Mouse (Mus musculus): ENCODE results near the gene Ccdc88c. TPM values are rescaled to one million over a fixed set of nuclear protein-coding genes. Genes with fewer than 3 reads are reported as not detected.

The Ccdc88c gene
- polyA plus RNA-seq, 1 experiment from 2014 or later: 18.8 TPM

DNA sequence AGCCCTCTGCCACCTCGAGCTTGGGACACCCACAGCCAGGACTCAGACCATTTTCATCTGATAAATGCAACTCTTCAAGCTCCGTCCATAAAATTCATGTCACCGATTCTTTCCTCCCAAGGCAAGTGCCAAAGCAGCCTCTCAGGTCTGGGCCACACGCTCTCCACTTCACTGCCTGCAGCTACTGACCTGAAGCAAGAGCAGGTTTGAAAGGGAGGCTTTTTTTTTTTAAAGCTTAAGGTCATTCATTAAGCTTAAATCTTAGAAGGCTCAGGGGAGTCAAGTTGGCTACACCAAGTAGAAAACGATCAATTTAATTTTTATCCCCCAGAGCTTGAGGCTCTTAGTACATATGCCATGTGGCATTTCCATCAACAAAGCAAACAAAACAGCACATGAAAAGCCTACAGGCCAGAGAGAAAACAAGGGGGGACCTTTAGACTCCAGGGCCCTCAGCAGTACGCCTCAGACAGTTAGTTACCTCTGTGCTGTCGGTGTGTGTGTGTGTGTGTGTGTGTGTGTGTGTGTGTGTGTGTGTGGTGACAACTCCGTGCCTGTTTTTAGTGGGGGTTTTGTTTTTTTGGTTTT lies 15.7 kb downstream of the Ccdc88c start:
- 68% methylated on average over 8 of the region's 8 CpGs for WGBS
- Histone ChIP-seq H3K27ac (ENCODE audit: low read length) (peak overlapping the region; percentile 55), H3K4me2 (ENCODE audit: low read depth, low read length) (no peak overlapping the region; the same call in 1 of the 2 replicates), H3K27me3 (ENCODE audit: control insufficient read depth, insufficient read depth, low read depth, low read length) (no peaks in the 10 kb centered on the region), H3K9me3 (ENCODE audit: control insufficient read depth, low read length) (no peaks in the 10 kb centered on the region), H3K4me1 (replicated peaks; ENCODE audit: control insufficient read depth, insufficient read depth, low read length) (peaks cover 67% of the 10 kb centered on the region), H3K4me3 (ENCODE audit: low read length) (no peak overlapping the region), H3K9ac (ENCODE audit: low read length) (peak overlapping the region; percentile 14; the same call in 1 of the 2 replicates), H3K36me3 (ENCODE audit: control insufficient read depth, insufficient read depth, low read length) (no peaks in the 10 kb centered on the region)
- ATAC-seq (ENCODE audit: low read depth): no peak

DNA sequence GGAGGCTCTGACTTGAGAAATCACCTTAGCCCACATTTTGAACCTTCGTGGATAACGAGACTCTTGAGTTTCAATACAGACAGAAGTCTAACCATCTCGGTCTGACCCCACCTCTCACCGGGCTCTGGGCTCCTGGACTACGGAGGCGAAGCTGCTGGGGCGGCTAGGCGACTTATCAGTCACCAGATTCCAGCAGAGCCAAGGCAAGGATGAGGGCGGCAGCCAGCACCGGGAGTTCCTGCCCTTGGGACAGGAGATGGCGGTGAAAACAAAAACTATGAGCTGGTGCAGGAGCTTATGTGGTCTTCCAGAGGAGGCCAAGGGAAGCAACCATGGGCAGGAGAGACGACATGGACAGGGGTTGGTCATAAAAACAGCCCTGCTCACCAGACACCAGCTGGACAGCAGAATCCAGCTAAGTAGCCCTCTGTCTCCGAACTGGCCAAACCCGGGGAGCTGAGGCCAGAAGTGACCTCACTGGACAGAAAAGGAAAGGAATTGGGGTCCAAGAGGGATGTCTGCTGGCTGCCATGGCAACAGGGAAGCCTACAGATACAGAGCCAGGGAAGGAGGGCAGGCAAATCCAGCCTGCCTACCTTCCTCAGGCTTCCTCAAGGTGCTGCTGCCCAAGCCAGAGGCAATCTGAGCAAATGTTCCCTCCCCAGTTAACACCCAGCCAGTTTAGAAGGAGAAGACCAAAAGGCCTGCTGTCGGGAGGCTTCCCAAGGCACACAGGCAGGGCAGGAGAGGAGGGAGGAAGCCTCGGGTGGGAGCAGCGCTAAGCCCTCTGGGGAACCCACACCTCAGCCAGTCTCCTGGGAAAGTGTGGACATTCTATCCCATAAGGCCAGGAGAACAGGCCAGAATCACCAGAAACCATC lies 16.4 kb downstream of the Ccdc88c start:
- peak overlapping the region; percentile 55 for H3K27ac ChIP-seq (ENCODE audit: low read length)
- H3K4me2 ChIP-seq (ENCODE audit: low read depth, low read length): peak overlapping the region; percentile 8
- H3K4me3 ChIP-seq (ENCODE audit: low read length): no peak overlapping the region
- ATAC-seq (ENCODE audit: low read depth): no peak
- 16% methylated on average over 17 of the region's 17 CpGs for WGBS
- peaks cover 66% of the 10 kb centered on the region for H3K4me1 ChIP-seq (replicated peaks; ENCODE audit: control insufficient read depth, insufficient read depth, low read length)
- H3K9ac ChIP-seq (ENCODE audit: low read length): peak overlapping the region; percentile 14
- H3K36me3 ChIP-seq (ENCODE audit: control insufficient read depth, insufficient read depth, low read length): no peaks in the 10 kb centered on the region
- H3K27me3 ChIP-seq (ENCODE audit: control insufficient read depth, insufficient read depth, low read depth, low read length): no peaks in the 10 kb centered on the region
- H3K9me3 ChIP-seq (ENCODE audit: control insufficient read depth, low read length): no peaks in the 10 kb centered on the region

DNA sequence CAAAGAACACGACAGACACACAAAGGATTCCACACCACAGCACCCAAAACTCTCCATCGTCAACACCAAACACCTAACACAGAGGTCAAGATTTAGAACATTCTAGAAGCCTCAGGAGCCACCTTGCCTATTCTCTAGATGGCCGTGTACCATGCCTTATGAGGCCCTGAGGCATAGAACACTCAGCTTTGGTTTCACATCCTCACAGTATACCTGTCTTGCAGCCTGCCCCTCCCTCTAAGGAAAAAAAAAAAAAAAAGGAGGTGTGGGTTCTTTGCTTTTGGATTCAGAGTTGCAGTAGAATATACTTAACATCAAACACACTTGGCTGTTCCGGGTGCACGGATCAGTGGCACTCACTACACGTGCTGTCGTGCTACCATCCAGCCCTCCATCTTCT lies 17.8 kb downstream of the Ccdc88c start:
- H3K27me3 ChIP-seq (ENCODE audit: control insufficient read depth, insufficient read depth, low read depth, low read length): no peaks in the 10 kb centered on the region
- no peak overlapping the region for H3K4me2 ChIP-seq (ENCODE audit: low read depth, low read length)
- 0 out of 2 replicates have a peak, but pooled peaks have one; percentile 21 for ATAC-seq (ENCODE audit: low read depth)
- WGBS: 60% methylated on average over 7 of the region's 7 CpGs
- peaks cover 55% of the 10 kb centered on the region for H3K4me1 ChIP-seq (replicated peaks; ENCODE audit: control insufficient read depth, insufficient read depth, low read length)
- no peak overlapping the region for H3K4me3 ChIP-seq (ENCODE audit: low read length)
- no peaks in the 10 kb centered on the region for H3K36me3 ChIP-seq (ENCODE audit: control insufficient read depth, insufficient read depth, low read length)
- H3K27ac ChIP-seq (ENCODE audit: low read length): peak overlapping the region; percentile 53
- H3K9me3 ChIP-seq (ENCODE audit: control insufficient read depth, low read length): no peaks in the 10 kb centered on the region
- H3K9ac ChIP-seq (ENCODE audit: low read length): no peak overlapping the region

DNA sequence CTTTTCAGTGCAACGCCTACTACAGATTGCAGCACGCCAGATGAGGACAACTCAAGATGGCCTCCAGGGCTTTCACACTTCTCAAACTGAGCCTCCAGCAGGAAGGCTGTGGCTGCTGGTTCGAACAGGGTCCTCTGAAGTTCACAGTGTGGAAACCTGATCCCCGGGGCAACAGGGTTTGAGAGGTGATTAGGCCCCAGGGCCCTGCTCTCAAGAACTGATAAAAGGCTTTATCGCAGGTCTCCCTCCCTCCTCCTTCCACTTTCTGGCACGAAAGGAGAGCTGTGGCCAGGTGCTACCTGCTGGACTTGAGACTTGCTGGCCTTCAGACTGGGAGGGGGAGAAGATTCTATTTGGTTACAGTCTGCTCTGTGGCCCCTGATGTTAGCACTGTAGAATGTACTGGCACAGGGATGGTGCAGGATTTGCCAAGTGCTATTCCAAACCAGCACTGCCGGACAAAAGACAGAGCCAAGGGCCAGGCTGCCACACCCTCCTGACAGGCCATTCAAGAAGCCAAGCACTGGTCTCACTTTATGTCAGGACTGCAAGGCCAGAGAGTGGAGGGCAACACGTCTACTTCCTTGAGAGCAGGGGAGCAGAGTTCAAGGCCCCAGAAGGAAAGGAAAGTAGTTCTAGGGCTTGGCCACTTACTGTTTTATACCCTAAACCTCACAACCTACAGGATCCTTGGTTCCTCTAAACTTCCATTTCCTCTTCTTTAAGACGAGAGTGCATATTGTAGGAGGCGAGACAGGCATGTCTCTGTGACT lies 18.5 kb downstream of the Ccdc88c start:
- H3K27ac ChIP-seq (ENCODE audit: low read length): peak overlapping the region; percentile 53
- H3K9me3 ChIP-seq (ENCODE audit: control insufficient read depth, low read length): no peaks in the 10 kb centered on the region
- no peaks in the 10 kb centered on the region for H3K36me3 ChIP-seq (ENCODE audit: control insufficient read depth, insufficient read depth, low read length)
- no peaks in the 10 kb centered on the region for H3K27me3 ChIP-seq (ENCODE audit: control insufficient read depth, insufficient read depth, low read depth, low read length)
- H3K4me3 ChIP-seq (ENCODE audit: low read length): no peak overlapping the region
- peaks cover 52% of the 10 kb centered on the region for H3K4me1 ChIP-seq (replicated peaks; ENCODE audit: control insufficient read depth, insufficient read depth, low read length)
- no peak overlapping the region for H3K4me2 ChIP-seq (ENCODE audit: low read depth, low read length)
- peak; percentile 36; the same call in 1 of the 2 replicates for ATAC-seq (ENCODE audit: low read depth)
- H3K9ac ChIP-seq (ENCODE audit: low read length): no peak overlapping the region
- WGBS: 40% methylated on average over 10 of the region's 10 CpGs

DNA sequence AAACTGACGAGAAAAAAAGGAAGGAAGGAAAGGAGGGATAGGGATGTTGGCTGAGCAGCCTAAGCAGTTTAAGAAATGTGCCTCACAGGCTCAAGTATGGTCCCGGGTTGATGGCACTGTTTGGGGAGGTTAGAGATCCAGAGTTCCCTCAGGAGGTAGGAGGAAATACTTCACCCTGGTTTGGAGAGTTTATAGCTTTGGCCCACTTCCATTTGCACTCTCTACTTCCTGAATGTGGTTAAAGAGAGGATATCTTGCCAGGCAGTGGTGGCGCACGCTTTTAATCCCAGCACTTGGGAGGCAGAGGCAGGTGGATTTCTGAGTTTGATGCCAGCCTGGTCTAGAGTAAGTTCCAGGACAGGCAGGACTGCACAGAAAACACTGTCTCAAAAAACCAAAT lies 19.6 kb downstream of the Ccdc88c start:
- H3K4me1 ChIP-seq (replicated peaks; ENCODE audit: control insufficient read depth, insufficient read depth, low read length): peaks cover 43% of the 10 kb centered on the region

DNA sequence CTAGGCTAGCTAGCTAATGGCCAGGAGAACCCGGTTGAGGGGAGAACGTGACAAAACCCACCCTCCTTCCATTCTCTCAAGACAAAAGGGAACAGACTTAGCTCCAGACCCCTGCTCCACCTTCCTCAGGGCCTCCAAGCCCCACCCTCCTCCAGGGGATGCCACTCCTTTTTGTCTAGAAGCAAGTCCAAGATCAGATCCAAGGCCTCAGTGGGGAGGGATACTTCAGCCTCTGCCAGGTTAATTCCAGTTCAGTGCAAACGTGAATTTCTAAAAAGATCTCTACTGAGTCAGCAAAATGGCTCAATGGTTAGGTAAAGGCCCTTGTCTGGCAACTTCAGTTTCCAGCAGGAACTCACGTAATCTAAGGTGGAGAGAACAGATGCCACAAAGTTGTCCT lies 20.2 kb downstream of the Ccdc88c start:
- no peak overlapping the region for H3K4me3 ChIP-seq (ENCODE audit: low read length)
- WGBS: 39% methylated on average over 4 of the region's 4 CpGs
- H3K4me1 ChIP-seq (replicated peaks; ENCODE audit: control insufficient read depth, insufficient read depth, low read length): peaks cover 44% of the 10 kb centered on the region
- H3K27me3 ChIP-seq (ENCODE audit: control insufficient read depth, insufficient read depth, low read depth, low read length): no peaks in the 10 kb centered on the region
- no peak overlapping the region for H3K9ac ChIP-seq (ENCODE audit: low read length)
- ATAC-seq (ENCODE audit: low read depth): no peak
- no peaks in the 10 kb centered on the region for H3K9me3 ChIP-seq (ENCODE audit: control insufficient read depth, low read length)
- H3K36me3 ChIP-seq (ENCODE audit: control insufficient read depth, insufficient read depth, low read length): no peaks in the 10 kb centered on the region
- H3K27ac ChIP-seq (ENCODE audit: low read length): peak overlapping the region; percentile 30
- no peak overlapping the region for H3K4me2 ChIP-seq (ENCODE audit: low read depth, low read length)

More for the DNA sequence above, 19.6 kb downstream of the Ccdc88c start:
- Histone ChIP-seq H3K9me3 (ENCODE audit: control insufficient read depth, low read length) (no peaks in the 10 kb centered on the region), H3K4me3 (ENCODE audit: low read length) (no peak overlapping the region), H3K27ac (ENCODE audit: low read length) (no peak overlapping the region), H3K27me3 (ENCODE audit: control insufficient read depth, insufficient read depth, low read depth, low read length) (no peaks in the 10 kb centered on the region), H3K36me3 (ENCODE audit: control insufficient read depth, insufficient read depth, low read length) (no peaks in the 10 kb centered on the region), H3K9ac (ENCODE audit: low read length) (no peak overlapping the region), H3K4me2 (ENCODE audit: low read depth, low read length) (no peak overlapping the region)
- ATAC-seq (ENCODE audit: low read depth): no peak
- WGBS: 77% methylated on average over 4 of the region's 4 CpGs

DNA sequence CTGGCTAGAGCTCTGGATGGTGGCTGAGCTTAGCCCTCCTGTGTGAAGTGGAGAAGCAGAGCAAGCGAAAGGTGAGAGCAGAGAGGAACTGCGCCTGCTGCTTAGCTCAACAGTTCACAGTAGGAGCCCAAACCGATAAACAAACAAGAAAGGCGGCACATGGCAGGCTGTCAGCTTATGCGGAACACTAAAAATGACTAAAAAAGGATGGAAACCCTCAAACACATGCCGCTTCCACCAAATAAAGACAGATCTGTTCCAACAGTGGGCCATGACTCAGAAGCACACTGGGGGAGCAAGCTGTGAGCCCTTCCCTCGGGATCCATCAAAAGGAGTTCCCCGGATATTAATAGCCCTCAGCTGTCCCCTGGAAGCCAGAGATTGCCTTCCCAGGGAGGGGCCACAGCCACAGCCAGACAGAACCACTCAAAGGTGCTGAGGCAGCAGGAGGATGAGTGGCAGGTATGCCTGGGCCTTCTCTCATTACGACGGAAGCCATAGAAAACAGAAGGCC lies 20.8 kb downstream of the Ccdc88c start:
- H3K36me3 ChIP-seq (ENCODE audit: control insufficient read depth, insufficient read depth, low read length): no peaks in the 10 kb centered on the region
- no peak overlapping the region for H3K4me3 ChIP-seq (ENCODE audit: low read length)
- no peaks in the 10 kb centered on the region for H3K27me3 ChIP-seq (ENCODE audit: control insufficient read depth, insufficient read depth, low read depth, low read length)
- 0 out of 2 replicates have a peak overlapping the region, but pooled peaks have one; percentile 23 for H3K9ac ChIP-seq (ENCODE audit: low read length)
- WGBS: 32% methylated on average over 10 of the region's 10 CpGs
- peak overlapping the region; percentile 30; the same call in 1 of the 2 replicates for H3K27ac ChIP-seq (ENCODE audit: low read length)
- no peak overlapping the region for H3K4me2 ChIP-seq (ENCODE audit: low read depth, low read length)
- peaks cover 46% of the 10 kb centered on the region for H3K4me1 ChIP-seq (replicated peaks; ENCODE audit: control insufficient read depth, insufficient read depth, low read length)
- no peaks in the 10 kb centered on the region for H3K9me3 ChIP-seq (ENCODE audit: control insufficient read depth, low read length)
- 0 out of 2 replicates have a peak, but pooled peaks have one; percentile 8 for ATAC-seq (ENCODE audit: low read depth)

DNA sequence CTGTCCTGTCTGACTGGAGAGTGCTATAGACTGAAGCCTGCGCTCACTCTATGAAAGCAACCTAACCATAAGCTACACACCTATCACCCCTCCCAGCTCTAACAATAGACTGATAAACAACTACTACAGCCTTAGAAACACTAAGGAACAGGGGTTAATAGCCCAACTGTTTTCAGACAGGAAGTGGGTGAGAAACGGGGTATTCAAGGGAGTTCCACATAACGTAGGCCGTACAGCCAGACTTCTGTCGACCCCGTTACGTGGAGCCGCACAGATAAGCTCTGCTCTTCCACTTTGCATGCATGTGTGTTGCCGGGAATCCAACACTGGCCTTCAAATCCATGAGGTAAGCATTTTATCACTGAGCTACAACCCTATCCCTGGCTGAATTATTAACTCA lies 21.4 kb downstream of the Ccdc88c start:
- H3K9me3 ChIP-seq (ENCODE audit: control insufficient read depth, low read length): no peaks in the 10 kb centered on the region
- H3K4me3 ChIP-seq (ENCODE audit: low read length): no peak overlapping the region
- ATAC-seq (ENCODE audit: low read depth): no peak
- no peak overlapping the region for H3K4me2 ChIP-seq (ENCODE audit: low read depth, low read length)
- WGBS: 56% methylated on average over 9 of the region's 9 CpGs
- H3K9ac ChIP-seq (ENCODE audit: low read length): peak overlapping the region; percentile 23; the same call in 1 of the 2 replicates
- peaks cover 45% of the 10 kb centered on the region for H3K4me1 ChIP-seq (replicated peaks; ENCODE audit: control insufficient read depth, insufficient read depth, low read length)
- no peak overlapping the region for H3K27ac ChIP-seq (ENCODE audit: low read length)
- no peaks in the 10 kb centered on the region for H3K27me3 ChIP-seq (ENCODE audit: control insufficient read depth, insufficient read depth, low read depth, low read length)
- no peaks in the 10 kb centered on the region for H3K36me3 ChIP-seq (ENCODE audit: control insufficient read depth, insufficient read depth, low read length)

Measured in lung, embryonic 16.5 days (tissue).